Mouse (Mus musculus): ENCODE results near the gene D930020B18Rik. TPM values are rescaled to one million over a fixed set of nuclear protein-coding genes. Genes with fewer than 3 reads are reported as not detected.
A peak's percentile ranks its signal among the peaks of the same experiment; 100 is the strongest.

Gene D930020B18Rik
- polyA plus RNA-seq, 1 experiment from 2014 or later: 0.12 TPM

DNA sequence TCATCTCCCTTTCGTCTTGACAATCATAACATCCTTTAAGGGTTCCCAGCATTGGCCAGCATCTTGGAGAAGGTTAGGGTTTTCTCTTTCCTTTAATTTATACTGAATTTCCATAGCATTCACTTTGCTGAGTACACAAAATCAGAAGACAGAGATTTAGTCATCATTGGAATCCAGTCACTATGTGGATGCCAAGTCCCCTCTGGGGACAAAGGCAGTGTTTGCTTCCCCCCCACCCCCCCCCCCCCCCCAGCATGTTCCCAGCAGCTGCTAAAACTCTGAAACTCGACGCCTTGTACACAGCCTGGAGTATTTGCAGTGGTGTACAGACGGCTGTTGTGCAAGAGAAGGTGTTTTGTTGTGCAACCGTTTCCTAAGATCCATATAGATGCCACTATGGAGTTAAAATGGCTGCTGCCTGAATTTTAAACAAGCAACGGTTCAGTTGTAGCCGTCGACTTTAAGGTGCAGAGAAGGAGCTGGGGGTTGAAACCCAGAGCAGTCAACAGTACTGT lies 24.3 kb downstream of the D930020B18Rik start:
- TF ChIP-seq CTCF (IDR thresholded peaks at IDR 0.05; ENCODE audit: low read depth): no peak
- ATAC-seq: no peak
- Histone ChIP-seq H3K27ac (ENCODE audit: low read depth, low read length) (no peak overlapping the region), H3K4me1 (replicated peaks; ENCODE audit: control insufficient read depth, insufficient read depth, low read length) (no peaks in the 10 kb centered on the region), H3K9me3 (ENCODE audit: control insufficient read depth) (no peaks in the 10 kb centered on the region), H3K4me3 (ENCODE audit: low read depth, low read length) (no peak overlapping the region), H3K27me3 (replicated peaks; ENCODE audit: control insufficient read depth, insufficient read depth, low read length) (no peaks in the 10 kb centered on the region), H3K9ac (ENCODE audit: low read depth, low read length) (no peak overlapping the region), H3K36me3 (ENCODE audit: control insufficient read depth, insufficient read depth) (no peaks in the 10 kb centered on the region), H3K4me2 (replicated peaks; ENCODE audit: low read depth) (no peak overlapping the region)
- WGBS: 61% methylated on average over 8 of the region's 8 CpGs

DNA sequence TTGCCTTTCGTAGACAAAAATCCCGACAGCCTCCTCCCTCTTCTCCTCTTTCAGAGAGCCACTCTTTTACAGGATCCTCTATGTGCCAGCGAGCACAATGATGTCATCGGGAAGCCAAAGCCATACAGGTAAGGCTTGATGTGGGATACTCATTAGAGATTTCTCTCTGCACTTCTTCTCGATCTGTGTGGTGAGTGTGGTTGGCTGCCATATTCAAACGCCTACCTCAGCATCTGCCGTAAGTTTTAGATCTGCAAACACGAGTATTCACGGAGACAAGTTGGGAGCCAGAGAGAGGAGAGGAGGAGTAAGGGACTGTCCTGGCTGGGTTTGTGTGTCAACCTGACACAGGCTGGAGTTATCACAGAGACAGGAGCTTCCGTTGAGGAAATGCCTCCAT lies 27.7 kb downstream of the D930020B18Rik start:
- Histone ChIP-seq H3K9me3 (ENCODE audit: control insufficient read depth) (no peaks in the 10 kb centered on the region), H3K27ac (ENCODE audit: low read depth, low read length) (no peak overlapping the region), H3K4me3 (ENCODE audit: low read depth, low read length) (no peak overlapping the region), H3K9ac (ENCODE audit: low read depth, low read length) (no peak overlapping the region), H3K27me3 (replicated peaks; ENCODE audit: control insufficient read depth, insufficient read depth, low read length) (no peaks in the 10 kb centered on the region), H3K36me3 (ENCODE audit: control insufficient read depth, insufficient read depth) (no peaks in the 10 kb centered on the region), H3K4me1 (replicated peaks; ENCODE audit: control insufficient read depth, insufficient read depth, low read length) (no peaks in the 10 kb centered on the region), H3K4me2 (replicated peaks; ENCODE audit: low read depth) (no peak overlapping the region)
- ATAC-seq: no peak
- TF ChIP-seq CTCF (IDR thresholded peaks at IDR 0.05; ENCODE audit: low read depth): no peak
- WGBS: 84% methylated on average over 10 of the region's 10 CpGs

GRCm38 (mm10) chr10:121677019-121677418 lies 35.6 kb downstream of the D930020B18Rik start:
- ATAC-seq: no peak
- Histone ChIP-seq H3K36me3 (ENCODE audit: control insufficient read depth, insufficient read depth) (no peaks in the 10 kb centered on the region), H3K9ac (ENCODE audit: low read depth, low read length) (no peak overlapping the region), H3K27me3 (replicated peaks; ENCODE audit: control insufficient read depth, insufficient read depth, low read length) (no peaks in the 10 kb centered on the region), H3K4me3 (ENCODE audit: low read depth, low read length) (no peak overlapping the region), H3K4me1 (replicated peaks; ENCODE audit: control insufficient read depth, insufficient read depth, low read length) (no peaks in the 10 kb centered on the region), H3K4me2 (replicated peaks; ENCODE audit: low read depth) (no peak overlapping the region), H3K9me3 (ENCODE audit: control insufficient read depth) (no peaks in the 10 kb centered on the region), H3K27ac (ENCODE audit: low read depth, low read length) (no peak overlapping the region)
- 62% methylated on average over 7 of the region's 7 CpGs for WGBS
- TF ChIP-seq CTCF (IDR thresholded peaks at IDR 0.05; ENCODE audit: low read depth): no peak

DNA sequence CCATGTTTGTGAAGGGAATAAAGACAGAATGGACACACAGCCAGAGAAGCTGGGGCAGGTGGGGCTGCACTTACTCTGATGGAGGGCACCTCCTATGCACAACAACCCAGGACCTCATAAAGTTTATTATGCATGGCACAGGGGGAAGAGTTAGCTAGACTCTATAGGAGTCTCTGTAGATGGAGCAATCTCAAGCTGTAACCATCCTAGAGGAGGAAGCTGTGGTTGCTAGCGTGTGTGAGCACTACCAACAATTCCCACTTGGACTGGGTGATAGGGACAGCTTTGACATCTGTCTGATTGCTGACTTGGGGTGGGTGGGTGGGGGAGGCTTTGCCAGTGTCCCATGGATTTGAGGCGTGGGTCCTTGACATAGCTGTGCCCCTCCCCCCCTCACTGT lies 39.5 kb downstream of the D930020B18Rik start:
- Histone ChIP-seq H3K4me1 (replicated peaks; ENCODE audit: control insufficient read depth, insufficient read depth, low read length) (no peaks in the 10 kb centered on the region), H3K27me3 (replicated peaks; ENCODE audit: control insufficient read depth, insufficient read depth, low read length) (no peaks in the 10 kb centered on the region), H3K4me2 (replicated peaks; ENCODE audit: low read depth) (no peak overlapping the region), H3K4me3 (ENCODE audit: low read depth, low read length) (no peak overlapping the region), H3K9ac (ENCODE audit: low read depth, low read length) (no peak overlapping the region), H3K27ac (ENCODE audit: low read depth, low read length) (no peak overlapping the region), H3K36me3 (ENCODE audit: control insufficient read depth, insufficient read depth) (no peaks in the 10 kb centered on the region), H3K9me3 (ENCODE audit: control insufficient read depth) (no peaks in the 10 kb centered on the region)
- no peak for TF ChIP-seq CTCF (IDR thresholded peaks at IDR 0.05; ENCODE audit: low read depth)
- ATAC-seq: no peak
- 83% methylated on average over 2 of the region's 2 CpGs for WGBS

DNA sequence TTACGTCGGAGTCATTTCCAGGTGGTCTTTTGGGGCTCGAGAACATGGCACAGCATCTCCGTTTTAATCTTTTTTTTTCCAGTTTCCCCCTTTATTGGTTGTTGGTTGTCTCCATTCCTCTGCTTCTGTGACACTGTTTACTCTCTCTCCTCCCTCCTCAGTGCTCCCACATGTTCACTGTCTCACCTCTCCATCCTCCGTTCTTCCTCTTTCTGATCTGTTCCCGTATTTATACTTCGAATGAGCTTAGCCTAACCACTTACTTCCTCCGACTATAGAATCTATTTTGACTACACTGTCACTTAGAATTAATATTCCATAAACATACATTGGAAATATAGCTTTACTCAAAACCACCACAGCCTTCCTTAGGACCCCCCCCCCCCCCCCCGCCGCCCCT lies 41.2 kb downstream of the D930020B18Rik start:
- Histone ChIP-seq H3K4me3 (ENCODE audit: low read depth, low read length) (no peak overlapping the region), H3K27ac (ENCODE audit: low read depth, low read length) (no peak overlapping the region), H3K36me3 (ENCODE audit: control insufficient read depth, insufficient read depth) (no peaks in the 10 kb centered on the region), H3K27me3 (replicated peaks; ENCODE audit: control insufficient read depth, insufficient read depth, low read length) (no peaks in the 10 kb centered on the region), H3K4me1 (replicated peaks; ENCODE audit: control insufficient read depth, insufficient read depth, low read length) (no peaks in the 10 kb centered on the region), H3K9me3 (ENCODE audit: control insufficient read depth) (no peaks in the 10 kb centered on the region), H3K4me2 (replicated peaks; ENCODE audit: low read depth) (no peak overlapping the region), H3K9ac (ENCODE audit: low read depth, low read length) (no peak overlapping the region)
- no peak for ATAC-seq
- 87% methylated on average over 10 of the region's 10 CpGs for WGBS
- no peak for TF ChIP-seq CTCF (IDR thresholded peaks at IDR 0.05; ENCODE audit: low read depth)

DNA sequence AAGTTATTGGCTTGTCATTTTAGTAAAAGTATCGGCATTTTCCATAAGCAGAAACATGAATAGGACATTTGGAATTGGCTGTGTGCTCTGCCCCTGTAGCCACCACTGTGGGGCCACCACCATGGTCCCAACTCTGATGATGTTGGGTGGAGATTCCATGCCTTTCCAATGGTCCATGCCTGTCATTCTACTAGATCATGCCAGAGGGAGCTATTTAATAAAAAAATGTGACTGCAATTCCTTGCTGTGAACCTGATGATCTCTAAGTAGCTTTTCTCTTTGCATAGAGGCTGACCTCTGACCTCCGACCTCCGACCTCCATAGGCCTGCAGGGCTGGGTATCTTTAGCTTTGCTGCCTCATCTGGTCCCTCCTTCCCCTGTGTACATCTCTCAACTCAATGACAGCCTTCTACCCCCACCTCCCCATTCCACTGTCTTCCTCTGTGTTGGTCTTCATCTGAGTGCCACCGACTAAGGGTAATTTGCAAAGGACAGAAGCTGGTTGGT lies 44.8 kb downstream of the D930020B18Rik start:
- H3K9me3 ChIP-seq (ENCODE audit: control insufficient read depth): no peaks in the 10 kb centered on the region
- no peak overlapping the region for H3K27ac ChIP-seq (ENCODE audit: low read depth, low read length)
- H3K4me2 ChIP-seq (replicated peaks; ENCODE audit: low read depth): no peak overlapping the region
- no peaks in the 10 kb centered on the region for H3K27me3 ChIP-seq (replicated peaks; ENCODE audit: control insufficient read depth, insufficient read depth, low read length)
- H3K4me3 ChIP-seq (ENCODE audit: low read depth, low read length): no peak overlapping the region
- TF ChIP-seq CTCF (IDR thresholded peaks at IDR 0.05; ENCODE audit: low read depth): no peak
- H3K36me3 ChIP-seq (ENCODE audit: control insufficient read depth, insufficient read depth): no peaks in the 10 kb centered on the region
- H3K4me1 ChIP-seq (replicated peaks; ENCODE audit: control insufficient read depth, insufficient read depth, low read length): no peaks in the 10 kb centered on the region
- 83% methylated on average over 4 of the region's 4 CpGs for WGBS
- no peak overlapping the region for H3K9ac ChIP-seq (ENCODE audit: low read depth, low read length)
- no peak for ATAC-seq

DNA sequence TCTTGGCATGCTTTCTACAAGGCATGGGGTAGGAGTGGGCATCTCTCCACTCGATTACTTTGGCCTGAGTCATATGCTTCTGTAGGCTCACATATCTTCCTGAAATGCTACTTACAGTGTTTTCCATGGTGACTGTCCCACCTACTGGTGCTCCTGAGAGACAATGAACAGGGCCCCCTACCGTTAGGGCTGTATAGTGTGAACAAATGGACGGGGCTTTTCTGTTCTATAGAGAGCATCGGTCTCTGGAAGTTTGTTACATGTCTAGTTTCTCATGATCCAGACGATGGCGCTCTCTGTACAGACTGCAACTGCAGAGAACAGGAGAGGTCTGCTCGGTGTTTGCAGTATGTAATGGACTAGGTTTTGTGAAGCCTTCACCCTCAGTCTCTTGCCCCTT lies 46.1 kb downstream of the D930020B18Rik start:
- TF ChIP-seq CTCF (IDR thresholded peaks at IDR 0.05; ENCODE audit: low read depth): peak; percentile 20; the same call in 1 of the 2 replicates
- H3K4me1 ChIP-seq (replicated peaks; ENCODE audit: control insufficient read depth, insufficient read depth, low read length): no peaks in the 10 kb centered on the region
- H3K4me2 ChIP-seq (replicated peaks; ENCODE audit: low read depth): no peak overlapping the region
- H3K9ac ChIP-seq (ENCODE audit: low read depth, low read length): no peak overlapping the region
- H3K36me3 ChIP-seq (ENCODE audit: control insufficient read depth, insufficient read depth): no peaks in the 10 kb centered on the region
- 76% methylated on average over 7 of the region's 7 CpGs for WGBS
- H3K27ac ChIP-seq (ENCODE audit: low read depth, low read length): no peak overlapping the region
- no peak for ATAC-seq
- no peaks in the 10 kb centered on the region for H3K9me3 ChIP-seq (ENCODE audit: control insufficient read depth)
- no peaks in the 10 kb centered on the region for H3K27me3 ChIP-seq (replicated peaks; ENCODE audit: control insufficient read depth, insufficient read depth, low read length)
- H3K4me3 ChIP-seq (ENCODE audit: low read depth, low read length): no peak overlapping the region

Measured in intestine, postnatal 0 days (tissue).